Mouse (Mus musculus) hematopoietic stem cell, adult 5-6 weeks (primary cell): ENCODE measurements around the gene Zfp654. TPM values are rescaled to one million over a fixed set of nuclear protein-coding genes. Genes with fewer than 3 reads are reported as not detected.

ENCODE experiments used
- ATAC-seq, 2 experiments: fragments of 125-278 bp in 1 of 2; replicated peaks in 1 of 2; 2 replicates each; pipeline ENCODE4 v1.8.0; 2016 to 2017; ENCODE audit warnings: inconsistent platforms in 2 of 2, mild to moderate bottlenecking in 2 of 2, moderate number of reproducible peaks in 2 of 2, low read depth in 1 of 2, moderate TSS enrichment in 1 of 2; ENCODE audit not compliant: low FRiP score in 2 of 2, poor library complexity in 2 of 2, severe bottlenecking in 2 of 2, insufficient read depth in 1 of 2, low TSS enrichment in 1 of 2
- total RNA-seq: library from RNA; stranded (forward); fragments of 172-1452, 232-1000 nt; gene quantifications from 2 replicates; pipeline ENCODE4 v1.2.3, GENCODE M21; 2017

Gene Zfp654
- total RNA-seq, 1 experiment from 2014 or later = 19.8 TPM

DNA sequence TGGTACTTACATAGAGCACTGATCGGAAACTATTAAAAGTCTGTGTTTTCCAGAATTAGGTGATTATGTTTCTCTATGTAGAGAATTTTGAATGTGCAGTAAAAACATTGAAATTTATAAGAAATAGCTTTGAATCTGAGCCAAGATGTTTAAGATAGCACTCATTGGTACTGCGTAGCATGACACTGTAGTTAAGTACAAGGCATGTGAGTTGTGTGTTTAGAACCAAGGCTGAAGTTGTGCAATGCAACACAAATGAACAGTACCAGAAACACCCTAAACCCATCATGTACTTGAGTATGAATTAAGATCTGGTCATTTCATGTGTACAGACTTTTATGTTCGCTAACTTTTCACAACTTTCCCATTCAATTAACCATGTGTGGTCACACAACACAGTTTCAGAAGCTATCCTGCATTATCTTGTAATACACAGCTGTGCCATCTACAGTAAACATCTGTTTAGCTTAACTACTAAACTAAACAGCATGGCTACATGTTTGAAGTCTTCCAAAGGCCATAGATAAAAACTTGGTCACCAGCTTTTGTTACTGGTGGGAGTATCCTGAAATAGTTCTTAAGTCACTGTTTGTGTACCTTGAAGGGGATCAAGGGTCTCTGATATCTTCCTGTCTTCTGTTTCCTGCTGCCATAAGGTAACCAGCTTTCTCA, 34.2 kb downstream of the Zfp654 start:
- ATAC-seq = no peak

DNA sequence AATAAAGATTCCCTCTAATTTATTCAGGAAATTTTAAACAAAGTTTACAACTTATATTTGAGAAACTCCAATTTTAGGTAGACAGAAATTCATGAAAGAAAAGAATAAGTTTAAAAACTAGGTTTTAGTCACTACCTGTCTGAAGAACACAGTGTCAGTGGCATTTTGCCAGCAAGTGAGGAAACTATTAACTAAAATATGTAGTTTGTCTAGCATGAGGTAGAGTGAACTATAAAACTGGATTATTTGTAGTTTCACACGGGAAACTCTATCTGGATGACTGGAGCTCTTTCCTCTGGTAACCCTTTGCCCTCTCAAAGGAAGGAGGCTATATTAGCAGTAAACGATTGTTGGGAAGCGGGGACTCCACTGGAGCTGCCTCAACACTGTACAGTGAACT, 48.4 kb downstream of the Zfp654 start:
- no peak for ATAC-seq

DNA sequence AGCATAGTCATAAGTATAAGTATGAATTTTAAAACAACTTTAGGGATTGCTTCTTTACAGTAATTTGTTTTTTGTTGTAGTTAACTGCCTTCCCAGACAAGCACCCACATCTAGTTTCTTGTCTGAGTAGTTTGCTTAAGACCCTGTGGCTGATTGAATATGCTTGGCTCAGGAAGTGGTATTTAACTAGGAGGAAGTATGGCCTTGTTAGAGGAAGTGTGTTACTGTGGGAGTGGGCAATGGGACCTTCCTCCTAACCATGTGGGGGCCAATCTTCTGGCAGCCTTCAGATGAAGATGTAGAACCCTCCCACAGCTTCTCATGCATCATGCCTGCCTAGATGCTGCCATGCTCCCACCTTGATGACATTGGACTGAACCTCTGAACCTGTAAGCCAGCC, 49.8 kb downstream of the Zfp654 start:
- peak; percentile 85 to 94 for ATAC-seq

DNA sequence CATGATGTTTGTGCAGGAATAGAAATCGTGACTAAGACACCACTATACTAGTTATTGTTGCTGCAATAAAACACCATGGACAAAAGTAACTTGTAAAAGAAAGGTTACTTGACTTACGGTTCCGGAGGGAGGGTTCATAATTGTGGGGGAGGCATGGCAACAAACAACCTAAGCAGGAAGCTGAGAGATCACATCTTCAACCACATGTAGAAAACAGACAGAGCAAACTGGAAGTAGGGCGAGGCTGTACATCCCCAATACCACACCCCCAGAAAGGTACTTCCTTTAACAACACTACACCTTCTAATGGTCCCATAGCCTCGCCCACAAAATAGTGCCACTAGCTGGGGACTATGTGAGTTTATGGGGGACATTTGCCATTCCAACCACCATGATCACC, 51.1 kb downstream of the Zfp654 start:
- no peak for ATAC-seq

DNA sequence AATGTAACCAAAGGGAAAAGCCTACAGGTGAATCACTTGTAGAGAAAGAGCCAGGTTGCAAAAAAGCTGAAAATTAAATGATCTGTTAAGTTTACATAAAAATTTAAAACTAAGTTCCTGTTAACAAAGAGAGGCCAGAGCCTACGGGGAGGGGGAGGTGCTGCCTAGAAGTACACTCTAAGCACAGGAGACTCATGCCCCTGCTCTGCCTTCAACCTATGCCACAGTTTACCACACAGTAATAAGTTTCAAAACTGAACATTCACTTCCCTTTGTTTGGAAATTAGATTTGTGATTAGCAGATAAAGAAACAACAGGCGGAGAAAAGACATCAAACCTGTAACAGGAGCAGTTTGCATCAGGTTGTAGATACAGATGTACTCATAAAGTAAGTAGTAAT, 56.6 kb downstream of the Zfp654 start:
- peak; percentile 60 to 64; a peak in 3 of 4 replicates for ATAC-seq

DNA sequence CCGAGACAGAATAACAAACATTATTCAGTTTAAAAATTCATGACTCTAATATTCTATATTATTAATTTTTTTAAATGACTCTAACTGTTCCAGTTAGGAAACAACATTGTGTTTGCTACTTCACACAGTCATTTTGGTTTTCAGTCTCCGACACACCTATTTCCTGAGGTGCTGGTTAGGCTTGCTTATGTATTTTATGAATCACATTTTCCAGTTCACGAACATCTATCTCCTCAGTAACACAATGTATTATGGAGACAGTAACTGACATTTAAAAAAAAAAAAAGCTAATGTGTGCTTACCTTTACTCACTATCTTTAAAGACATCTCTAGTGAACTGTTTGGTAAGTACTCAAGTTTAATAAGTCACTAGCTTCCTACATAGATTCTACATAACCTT, 61.7 kb downstream of the Zfp654 start:
- ATAC-seq = no peak

DNA sequence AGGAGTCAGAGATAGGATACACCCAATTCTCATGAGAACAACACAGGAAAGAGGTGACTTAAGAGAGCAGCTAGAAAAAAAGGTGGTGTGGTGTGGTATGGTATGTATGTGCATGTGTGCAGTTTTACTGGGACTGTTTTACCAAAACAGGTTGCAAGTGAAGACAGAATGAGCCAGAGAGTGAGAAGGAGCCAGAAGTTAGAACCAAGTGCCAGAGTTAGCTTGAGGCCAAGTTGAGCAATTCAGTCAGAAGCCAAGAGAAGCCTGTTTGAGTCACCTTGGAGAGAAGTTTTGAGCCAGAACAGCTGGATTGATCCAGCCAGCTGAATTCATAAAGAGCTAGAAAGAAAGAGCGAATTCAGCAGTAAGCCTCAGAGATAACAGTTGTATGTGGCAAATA, 75.9 kb downstream of the Zfp654 start:
- no peak for ATAC-seq

DNA sequence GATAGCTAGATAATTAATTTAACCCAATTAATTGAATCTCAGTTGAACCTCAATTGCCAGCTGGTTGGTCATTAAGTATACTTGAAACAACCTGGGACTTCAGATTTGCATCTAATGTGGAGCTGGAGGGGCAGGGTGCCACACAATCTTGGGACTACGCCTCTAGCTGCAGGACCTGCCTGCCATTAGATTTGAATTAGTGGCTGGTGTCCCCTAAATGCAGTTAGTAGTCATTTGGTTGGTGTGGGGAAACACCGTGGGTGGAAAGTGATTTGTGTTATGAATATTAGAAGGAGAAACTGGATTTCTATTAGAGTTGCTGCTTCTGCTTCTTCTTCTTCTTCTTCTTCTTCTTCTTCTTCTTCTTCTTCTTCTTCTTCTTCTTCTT, 80.0 kb downstream of the Zfp654 start:
- no peak for ATAC-seq

DNA sequence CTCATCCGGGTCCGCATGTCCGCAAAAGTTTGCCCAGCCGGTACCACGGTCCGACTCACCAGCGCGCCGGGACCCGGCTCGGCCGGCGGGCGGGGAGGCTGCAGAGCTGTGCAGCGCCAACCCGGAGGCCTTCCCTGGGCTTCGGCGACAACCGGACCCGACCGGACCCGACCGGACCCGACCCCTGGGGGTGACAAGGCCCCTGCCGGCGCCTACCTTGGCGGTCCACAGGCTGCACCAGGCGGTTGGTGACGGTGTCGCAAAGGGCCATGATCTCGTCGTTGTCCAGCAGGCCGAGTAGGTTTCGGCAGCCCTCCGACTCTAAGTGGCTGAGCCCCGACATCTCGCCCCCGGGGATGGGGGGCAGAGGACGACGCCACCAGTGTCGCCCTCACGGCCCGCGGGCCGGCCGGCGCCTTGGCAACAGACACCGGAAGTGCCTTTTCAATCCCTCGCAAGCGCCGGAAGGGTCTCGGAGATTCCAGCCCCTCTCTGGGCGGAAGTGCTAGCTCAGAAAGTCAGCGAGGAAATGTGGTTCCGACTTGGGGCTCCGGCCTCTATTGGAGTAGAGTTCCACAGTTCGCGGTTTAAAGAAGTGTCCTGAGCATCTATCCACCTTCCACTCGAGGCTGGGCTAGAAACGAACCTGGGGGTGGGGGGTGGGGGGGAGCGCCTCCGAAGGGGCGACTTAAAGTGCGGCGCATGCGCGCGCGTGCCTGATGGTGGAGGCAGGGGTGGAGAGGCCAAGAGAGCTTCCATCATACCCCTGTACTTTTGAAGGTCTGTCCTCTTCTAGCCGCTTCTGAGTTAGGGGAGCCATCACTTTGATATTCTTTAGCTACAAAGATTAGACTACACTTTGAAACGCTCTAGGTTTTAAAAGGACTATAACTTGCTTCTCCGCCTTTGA, 80.7 kb downstream of the Zfp654 start, which contains the start of gene 4930453N24Rik:
Gene 4930453N24Rik, minus strand, starts transcription at position 641 of the 910 bp plus-strand sequence.
- ATAC-seq = peak; percentile 92 to 93

DNA sequence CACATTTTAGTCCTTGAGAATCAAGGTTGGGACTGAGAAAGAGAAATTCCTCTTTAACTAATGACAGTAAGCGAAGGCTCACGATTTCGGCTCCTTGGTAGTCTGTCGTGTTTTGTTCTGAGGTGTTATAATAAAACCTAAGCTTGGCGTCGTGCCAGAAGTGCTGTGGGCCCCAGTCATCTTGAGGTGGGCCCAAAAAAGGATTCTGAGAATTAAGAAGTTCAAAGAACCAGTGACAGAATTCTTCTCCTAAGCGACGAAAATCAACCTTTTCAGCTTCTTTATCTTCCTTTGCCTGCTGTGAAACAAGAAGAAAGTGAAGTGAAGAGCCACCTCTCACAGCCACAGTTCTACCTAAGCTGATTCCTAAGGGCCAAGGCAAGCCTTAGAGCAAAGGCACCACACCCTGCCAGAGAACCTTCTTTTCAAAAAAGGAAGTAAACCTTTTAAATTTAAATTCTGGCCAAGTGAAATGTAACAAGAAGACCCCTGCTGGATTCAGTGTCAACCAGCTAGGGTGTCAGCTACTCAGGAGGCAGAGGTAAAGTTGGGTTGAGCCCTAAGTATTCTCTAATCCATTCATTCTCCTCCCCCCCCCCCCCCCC, 84.7 kb downstream of the Zfp654 start:
- no peak for ATAC-seq

DNA sequence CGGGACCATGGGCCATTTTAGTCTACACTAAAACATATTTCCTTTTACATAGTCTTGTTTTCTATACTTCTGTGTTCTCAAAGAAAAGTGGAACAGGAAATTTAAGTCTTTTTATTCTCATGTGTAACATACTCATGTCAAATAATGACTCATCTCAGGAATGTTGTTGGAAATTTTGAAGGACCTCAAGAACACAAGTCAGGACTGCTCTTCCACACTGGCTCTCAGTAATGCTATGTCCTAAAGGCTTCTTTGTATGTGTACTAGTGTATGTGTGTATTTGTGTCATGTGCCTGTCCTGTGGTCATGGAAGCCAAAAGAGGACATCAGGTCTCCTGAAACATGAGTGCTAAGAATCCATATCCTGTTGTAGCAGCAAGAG, 92.2 kb downstream of the Zfp654 start:
- no peak for ATAC-seq

DNA sequence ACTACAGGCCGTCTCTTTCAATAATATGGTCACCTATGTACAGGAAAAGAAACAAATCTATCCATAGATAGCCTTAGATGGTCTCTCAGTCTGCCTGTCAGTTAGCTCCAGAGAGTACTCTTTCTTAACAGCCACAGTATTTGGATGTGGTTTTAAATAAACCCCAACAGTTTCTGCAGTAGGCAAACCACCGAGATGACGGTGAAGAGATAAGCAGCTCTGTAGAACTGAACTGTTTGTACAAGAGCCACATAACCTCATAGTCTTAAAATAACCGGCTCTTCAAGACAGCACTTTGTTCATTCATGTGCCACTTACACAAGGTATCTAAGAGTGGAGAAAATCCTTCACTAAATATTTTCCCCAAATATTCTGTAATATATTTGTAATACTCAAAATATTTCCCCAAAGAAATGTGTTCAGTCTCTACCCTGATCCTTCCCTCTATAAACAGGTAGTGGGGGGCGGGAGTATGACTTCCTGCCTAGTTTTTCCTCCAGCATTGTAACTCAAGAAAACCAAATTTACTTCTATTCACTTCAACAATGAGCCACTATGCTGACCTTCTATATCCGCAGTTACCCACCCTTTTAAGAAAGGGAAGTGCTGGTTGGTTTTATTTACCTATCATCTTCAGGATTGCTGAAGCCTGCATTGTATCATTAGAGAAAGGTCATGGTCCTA, 92.7 kb downstream of the Zfp654 start:
- ATAC-seq = peak; percentile 83 to 85

DNA sequence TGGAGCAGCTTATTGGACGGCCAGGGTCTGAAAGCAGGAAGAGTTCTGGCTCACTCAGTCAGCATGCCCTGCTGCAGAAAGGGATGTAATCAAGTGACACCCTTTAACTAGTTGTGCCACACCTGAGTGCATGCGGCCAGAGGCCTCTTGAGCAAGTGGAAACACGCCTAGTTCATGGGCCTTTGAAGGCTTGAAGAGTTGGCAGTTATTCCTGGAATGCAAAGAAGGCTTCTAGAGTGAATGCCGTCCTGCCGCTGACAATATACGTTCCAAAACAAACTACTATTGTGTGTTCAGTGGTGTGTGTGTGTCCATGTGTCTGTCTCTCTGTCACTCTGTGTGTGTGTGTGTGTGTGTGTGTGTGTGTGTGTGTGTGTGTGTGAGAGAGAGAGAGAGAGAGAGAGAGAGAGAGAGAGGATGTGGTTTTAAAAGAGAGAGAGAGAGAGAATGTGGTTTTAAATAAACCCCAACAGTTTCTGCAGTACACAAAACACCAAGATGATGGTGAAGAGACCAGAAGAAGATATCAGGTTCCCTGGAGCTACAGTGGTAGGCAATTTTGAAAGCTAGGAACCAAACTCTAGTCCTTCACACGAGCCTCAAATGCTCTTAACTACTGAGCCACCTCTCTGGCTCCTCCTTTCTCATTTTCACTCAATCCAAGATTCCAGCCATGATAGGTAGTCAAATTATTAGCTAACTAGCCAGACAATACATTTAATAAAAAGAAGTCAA, 93.6 kb downstream of the Zfp654 start:
- no peak for ATAC-seq

DNA sequence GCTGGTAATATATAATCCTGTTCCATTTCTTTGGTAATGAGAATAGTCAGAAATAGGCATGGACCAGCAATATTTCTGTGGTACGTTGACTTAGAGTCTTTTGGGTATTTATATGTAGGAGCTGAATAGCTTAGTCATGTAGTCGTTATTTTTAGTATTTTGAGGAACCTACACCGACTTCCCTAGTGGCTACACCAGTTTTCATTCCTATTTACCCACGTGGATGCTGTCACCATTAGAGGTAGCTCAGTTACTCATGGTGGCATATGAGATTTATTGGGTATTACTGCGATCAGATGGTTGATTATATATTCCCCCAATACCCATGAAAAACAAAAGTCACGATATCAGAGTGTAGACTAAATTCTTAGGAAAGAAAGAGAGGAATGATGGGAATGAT, 95.1 kb downstream of the Zfp654 start:
- peak; percentile 51 to 65 for ATAC-seq

DNA sequence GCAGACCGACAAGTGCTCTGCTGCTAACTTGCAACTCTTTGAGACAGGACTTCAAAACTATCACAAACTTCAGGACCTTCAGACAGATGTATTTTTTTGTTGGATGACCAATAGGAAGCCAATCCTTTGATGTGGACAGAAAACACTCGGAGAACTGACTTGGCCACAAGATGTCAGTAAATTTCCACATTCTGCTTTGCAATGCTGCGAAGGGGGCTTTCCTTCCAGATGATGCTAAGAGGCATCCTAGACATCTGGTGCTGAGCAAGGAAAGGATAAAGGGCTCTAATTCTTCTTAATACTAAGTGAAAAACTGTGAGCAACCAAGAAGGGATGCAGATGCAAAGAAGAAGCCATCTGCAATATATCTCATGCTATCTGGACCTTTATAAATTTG, 96.7 kb downstream of the Zfp654 start:
- ATAC-seq = no peak

DNA sequence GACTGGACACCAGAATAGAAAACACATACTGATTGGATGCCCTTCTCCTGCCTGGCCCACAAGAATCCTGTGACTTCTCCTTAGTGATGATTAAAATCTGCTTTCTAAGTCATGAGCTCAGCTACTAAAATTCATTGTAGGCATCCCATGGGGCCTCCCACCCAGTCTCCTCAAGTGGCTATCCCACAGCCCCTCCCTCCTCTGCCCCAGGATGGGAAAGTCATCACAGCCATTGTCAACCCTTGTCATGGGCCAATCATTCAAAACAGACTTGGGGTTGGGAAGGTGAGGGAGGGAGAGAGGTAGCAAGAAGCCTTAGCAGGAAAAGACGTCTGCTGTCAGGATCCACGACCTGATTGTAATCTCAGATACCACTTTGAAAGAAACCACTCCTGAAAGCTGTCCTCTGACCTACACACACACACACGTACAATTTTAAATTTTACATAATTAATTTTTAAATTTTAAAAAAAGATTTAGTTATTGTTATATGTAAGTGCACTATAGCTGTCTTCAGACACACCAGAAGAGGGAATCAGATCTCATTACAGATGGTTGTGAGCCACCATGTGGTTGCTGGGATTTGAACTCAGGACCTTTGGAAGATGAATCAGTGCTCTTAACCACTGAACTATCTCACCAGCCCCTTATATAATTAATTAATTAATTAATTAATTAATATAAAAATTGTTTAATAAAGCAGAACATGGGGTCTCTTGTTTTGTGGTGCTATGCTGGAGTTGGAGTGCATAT, 97.3 kb downstream of the Zfp654 start:
- ATAC-seq = no peak
